Mouse (Mus musculus) urinary bladder, adult 2 months (tissue): ENCODE data around the gene Polm. TPM values are rescaled to one million over a fixed set of nuclear protein-coding genes. Genes with fewer than 3 reads are reported as not detected.
"Not testable (repeated sequence)": the region's sequence is repeated elsewhere in the genome, so short reads cannot be mapped to it uniquely, and the experiment has no call there.

Source experiments
- DNase-seq: peaks from one replicate; pipeline ENCODE4 v3.0.0; 2022; ENCODE audit warnings: low spot score
- polyA plus RNA-seq: library from polyadenylated mRNA; depleted of rRNA; stranded (reverse); fragments of >200 nt; gene quantifications from 2 replicates; pipeline ENCODE4 v1.2.3, GENCODE M21; 2012

Gene Polm
- polyA plus RNA-seq, 1 experiment, result 30.4 TPM

DNA sequence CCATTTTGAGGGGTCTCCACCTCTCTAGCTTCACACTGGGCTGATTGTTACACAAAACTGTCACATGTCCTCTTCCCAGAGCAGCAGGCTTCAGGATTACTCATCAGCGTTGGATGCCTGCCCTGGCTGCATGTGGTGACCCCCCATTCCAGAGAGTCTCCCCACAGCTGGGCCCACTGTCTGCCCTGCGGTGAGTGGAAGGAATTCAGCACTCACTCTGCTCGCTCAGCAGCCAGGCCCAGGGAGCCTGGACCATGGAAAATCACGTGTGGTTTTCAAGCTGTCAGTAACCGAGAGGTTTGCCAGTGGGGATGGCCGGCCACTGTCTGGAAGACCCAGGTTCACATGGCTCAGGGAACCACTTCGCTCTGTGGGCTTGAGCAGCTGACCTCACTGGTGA lies 18.1 kb upstream of the Polm start:
- no peak for DNase-seq

DNA sequence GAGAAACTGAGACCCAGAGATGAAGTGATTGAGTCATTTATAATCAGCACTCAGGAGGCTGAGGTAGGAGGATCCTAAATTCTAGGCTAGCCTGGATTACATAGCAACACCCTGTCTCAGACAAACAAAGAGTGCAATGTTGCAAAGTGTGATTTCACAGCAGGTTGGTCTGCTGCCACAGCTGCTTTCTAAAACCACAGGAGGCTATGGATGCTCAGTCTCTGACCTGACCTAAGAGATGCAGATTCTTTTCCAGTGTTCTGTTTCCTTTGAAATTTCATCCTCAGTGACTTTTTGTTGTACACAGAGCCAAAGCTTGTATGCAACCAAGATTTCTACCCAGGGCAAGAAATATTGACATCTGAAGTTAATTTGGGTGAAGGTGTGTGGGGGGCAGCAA lies 17.7 kb upstream of the Polm start:
- no peak for DNase-seq

DNA sequence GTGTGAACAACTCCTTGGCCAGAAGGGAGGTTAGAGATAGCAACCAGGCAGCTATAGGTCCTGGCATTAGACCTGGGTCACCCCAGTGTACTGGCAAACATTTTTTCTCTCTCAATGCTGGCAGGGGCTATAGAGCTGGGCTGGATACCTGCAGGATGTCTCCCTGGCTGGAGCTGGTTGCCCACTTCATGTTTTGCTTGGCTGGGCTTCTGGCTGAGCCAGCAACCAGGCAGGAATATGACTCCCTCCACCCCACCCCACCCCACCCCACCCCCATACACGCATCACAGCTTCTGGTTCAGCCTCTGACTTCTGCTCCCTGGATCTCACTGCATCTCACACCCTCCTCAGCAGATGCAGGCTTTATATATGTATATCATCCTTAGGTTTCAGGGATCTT lies 14.5 kb upstream of the Polm start:
- DNase-seq, result no peak

DNA sequence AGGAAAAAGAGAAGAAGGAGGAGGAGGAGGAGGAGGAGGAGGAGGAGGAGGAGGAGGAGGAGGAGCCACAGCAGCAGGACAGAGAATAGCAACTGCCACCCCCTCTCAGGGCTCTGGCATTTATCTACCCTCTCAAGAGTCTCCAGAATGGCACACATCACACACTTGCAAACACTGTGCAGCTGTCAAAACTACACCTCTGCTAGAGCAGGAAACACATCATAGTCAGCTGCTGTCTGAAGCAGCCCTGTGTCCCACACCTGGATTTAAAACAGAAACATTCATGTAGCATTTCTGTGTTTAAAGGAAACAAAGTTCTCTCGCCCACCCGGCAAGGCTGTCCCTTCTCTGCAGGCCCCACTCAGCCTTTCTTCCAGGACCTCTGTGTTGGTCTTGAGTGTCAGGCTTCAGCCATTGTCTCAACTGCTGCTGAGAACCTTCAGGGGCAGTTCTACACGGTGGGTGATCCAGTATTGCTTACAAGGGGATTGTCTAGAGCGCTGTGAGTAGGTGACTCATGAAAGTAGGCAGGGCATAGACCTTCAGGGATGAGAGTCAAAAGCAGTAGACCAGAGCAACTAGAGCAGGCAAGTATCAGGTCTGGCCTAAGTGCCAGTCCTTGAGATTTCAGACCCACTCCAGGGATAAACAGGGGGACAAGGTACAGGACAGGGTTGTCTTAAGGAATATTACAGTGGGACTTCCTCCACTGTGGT lies 13.4 kb upstream of the Polm start:
- no peak for DNase-seq

DNA sequence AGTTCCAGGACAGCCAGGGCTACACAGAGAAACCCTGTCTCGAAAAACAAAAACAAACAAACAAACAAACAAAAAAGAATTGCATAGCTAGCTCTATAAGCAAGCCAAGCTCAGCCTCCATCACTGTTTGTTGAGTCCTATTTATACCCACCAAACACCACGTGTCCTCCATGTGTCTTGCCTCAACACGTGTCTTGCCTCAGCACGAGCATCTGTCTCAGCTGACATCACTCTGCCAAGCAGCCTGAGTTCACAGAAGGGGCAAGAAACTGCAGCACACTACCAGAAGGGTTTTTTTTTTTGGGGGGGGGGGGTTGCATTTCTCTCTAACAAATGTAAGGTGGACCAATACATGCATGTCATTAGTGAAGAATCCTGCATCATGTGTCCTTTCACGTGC lies 12.6 kb upstream of the Polm start:
- DNase-seq, result no peak

DNA sequence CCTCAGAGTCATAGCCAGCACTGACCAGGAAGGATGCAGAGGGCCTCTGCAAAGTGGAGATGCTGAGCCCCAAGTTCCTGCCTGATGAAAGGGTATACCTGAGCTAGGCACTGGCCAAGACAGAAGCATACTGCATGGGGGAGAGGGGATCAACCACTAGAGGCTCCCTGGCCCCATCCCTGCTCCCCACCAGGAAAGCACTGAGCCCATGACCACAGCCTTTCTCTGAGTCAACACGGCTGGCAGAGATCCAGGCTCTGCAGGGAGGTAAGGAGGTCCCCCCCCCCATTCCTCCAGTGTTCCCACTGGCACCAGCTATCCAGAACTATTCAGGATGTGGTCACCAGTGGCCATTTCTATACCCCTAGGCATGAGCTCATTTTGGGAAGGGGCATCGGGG lies 11.5 kb upstream of the Polm start:
- DNase-seq, result no peak

DNA sequence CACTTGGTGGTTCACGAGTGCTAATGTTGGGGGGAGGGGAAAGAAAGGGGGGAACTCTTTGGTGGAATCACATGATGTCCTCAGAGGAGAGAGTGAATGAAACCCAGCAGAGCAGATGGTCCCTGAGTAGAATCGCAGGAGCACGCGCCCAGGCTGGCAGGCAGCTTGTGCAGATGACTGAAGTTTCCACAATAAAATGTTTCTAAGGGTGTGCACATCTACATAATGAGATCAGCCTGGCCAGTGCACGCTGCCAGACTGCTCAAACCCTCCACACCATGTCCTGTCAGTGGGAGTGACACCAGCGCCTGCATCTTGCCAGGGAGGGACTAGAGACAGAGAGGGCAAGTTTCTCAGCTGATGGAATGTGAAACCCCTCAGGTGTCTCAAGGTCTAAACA lies 10.9 kb upstream of the Polm start:
- no peak for DNase-seq

DNA sequence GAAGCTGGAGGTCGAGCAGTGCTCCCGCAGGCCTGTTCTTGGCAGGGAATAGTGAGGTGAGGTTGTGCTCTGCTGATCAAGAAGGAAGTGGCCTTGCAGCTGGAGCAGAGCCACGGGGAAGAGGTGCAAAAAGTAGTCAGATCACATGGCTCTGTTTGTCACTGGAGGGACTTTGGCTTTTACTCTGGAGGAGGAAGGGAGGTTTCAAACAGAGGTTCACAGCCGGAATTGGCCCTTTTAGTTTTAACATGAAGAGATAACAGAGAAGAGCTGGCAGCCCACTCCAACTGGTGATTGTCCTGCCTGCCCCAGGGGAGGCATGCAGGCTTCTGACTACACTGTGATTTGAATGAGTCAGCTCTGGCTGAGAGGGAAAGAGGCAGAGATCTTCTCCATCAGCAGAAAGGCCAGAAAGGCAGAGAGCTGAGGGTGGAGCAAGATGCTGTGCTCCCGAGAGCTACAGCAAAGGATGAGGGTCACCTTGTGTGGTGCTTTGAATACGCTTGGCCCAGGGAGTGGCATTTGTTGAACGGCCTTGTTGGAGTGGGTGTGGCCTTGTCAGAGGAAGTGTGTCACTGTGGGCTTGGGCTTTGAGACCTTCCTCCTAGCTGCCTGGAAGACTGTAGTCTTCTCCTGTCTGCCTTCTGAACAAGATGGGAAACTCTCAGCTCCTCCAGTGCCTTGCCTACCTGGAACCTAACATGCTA lies 9.0 kb upstream of the Polm start:
- DNase-seq, result no peak

DNA sequence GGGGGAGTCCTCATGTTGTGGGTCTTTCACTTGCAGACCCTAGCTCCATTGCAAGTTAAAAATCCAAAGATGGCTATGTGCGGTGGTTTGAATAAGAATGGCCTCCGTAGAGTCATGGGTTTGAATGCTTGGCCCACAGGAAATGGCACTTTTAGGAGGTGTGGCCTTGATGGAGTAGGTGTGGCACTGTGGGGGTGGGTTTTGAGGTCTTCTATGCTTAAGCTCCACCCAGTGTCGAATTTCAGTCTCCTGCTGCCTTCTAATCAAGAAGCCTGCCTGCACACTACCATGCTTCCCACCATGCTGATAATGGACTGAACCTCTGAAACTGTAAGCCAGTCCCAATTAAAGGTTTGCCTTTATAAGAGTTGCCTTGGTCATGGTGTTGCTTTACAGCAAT lies 5.3 kb upstream of the Polm start:
- DNase-seq, result no peak

DNA sequence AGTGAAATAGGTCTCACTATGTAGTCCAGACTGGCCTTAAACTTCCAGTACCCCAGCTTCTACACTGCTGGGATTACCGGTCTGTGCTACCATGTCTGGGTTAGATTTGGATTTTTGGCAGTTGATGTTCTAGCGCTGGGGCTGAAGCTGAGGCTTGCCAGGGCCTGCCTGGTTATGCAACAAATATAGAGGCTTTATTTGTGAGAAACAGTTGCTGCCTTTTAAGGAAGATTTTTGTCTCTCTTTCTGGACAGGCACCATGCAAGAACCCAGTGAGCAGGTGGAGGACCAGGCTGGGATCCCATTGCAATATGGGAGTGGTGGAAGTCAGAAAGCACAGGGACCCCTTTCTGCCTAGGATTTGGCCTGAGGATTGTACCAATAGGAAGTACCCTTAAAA lies 3.9 kb upstream of the Polm start:
- no peak for DNase-seq

DNA sequence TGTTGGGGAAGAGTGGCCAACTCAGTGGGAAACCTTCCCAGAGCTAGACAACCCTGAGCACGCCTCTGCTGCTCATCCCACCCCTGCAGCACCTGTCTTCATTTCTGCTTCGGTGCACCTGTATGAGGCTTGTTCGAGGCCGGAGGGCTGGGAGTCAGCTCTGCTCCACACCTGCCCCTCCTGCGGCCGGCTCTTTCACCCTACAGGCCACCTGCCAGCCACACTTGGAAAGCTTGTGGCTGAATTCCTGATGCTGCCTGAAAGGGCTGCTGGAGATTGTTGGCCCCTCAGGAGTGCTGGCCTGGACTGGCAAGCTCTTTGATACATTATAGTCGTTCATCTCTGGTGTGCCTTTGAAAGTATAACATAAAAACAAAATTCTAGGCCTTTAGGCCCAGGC lies 2.5 kb upstream of the Polm start:
- DNase-seq, result no peak

DNA sequence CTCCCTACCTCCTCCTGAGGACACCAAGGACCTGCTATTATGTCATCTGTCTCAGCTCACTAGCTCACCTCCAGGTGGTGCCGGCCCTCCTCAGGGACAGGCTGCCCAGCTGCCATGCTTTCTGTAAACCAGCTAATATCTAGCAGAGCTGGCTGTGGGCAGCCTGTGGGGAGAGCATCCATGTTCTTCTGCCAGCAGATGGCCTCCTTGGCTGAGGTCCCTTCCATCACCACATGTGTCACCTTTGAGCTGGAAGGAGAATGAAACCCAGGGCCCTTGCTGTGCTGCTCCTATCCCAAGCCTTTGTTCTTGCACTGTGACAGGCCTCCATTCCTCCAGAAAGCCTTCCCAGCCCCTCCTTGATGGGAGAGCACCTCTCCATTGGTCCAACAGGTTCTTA lies 1.7 kb downstream of the Polm start:
- no peak for DNase-seq

DNA sequence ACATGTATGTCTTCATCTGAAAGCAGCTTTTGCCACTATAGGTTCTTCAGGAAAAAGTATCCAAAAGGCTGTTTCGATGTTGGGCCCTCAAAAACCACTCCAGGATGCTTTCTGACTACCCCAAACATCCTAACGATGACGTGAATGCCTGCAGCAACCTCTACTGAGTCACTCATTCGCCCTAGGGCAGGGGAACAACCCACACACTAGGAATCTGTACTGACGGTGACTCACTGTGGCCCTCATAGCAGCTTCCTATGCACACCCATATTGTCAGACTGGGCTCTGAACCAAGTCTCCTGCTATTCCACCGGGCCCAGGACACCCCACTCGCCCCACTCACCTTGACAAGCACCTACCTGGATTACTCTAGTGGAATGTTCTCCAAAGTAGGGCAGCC lies 2.8 kb downstream of the Polm start:
- no peak for DNase-seq

DNA sequence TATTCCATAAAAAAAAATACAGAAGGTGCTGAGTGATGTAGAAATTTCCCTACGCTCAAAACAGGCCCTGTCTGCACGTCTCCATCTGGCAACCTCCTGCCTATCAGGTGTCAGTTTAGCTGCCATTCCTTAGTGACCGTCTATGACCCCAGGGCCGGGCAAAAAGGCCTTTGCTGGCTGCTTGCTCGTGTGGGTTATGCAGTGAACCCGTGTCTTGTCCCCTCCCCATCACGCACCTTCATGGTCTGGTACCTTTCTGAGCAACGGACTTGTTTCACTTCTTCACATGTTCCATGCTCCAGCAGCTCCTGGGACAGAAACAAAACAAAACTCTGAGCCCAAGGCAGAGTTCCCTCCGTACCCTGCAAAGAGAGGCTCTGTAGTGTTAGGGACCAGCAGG lies 3.3 kb downstream of the Polm start:
- no peak for DNase-seq

DNA sequence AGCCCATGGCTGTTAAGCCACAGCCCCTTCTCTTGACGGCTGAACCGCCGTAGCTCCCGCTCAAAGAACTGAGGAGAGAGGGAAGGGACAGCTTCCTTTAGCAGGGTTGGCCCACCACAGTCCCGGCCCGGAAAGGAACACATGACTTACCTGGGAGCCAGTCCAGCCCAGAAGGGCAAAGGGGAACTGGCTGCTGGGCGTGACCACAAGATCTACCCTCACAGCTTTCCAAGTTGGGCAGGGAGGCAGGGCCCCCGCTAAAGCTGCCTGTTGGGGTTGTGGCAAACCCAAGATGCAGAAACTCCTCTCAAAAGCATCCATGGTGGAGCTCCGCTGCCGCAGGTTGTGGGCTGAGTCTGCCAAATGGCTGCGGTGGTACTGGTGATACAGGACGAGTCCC lies 8.5 kb downstream of the Polm start:
- no peak for DNase-seq

DNA sequence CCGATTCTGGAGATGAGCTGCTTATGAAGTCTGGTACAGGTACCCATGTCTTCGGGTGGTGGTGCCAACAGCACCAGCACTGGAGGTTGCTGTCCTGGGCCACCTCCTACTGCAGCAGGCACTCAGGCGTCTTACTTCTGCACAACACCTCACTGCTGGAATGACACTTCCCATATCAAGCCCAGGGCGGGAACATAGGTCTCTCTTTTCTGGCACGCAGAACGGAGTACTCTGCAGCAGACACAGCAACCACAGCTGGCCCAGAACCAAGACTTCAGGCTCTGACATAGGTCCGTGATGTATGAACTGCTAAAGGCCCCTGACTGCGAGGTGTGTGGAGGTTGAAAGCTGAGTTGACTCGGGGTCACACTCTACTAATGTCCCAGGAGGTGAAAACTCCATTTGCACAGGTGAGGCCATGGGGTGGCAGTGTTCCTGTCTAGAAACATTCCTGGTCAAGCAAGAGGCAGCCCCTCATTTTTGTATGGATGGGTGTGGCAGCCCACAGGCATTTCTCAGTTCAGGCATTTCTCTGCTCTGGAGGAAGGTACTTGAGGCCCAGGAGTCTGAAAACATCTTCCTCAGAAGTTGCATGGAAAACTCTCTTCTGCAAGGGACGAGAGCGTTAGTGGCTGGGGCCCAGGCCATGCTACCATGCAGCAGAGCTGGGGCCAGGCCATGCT lies 9.2 kb downstream of the Polm start:
- DNase-seq, result no peak

DNA sequence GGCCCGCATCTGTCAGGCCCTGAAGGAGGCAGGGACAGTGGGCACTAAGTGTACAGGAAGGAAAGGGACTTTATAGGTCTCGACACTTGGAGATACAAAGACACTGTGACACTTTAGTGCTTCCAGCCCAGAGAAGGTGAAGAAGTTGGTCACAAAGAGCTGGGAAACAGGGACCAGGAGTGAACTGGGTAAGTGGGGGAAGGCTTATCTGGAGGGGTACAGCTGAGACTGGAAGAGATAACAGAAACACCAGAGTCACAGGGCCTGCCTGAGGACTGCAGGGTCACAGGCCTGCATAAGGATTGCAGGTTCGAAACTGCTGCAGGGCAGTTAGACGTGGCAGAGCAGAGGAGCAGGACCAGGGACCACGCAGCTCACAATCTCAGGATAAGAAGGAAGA lies 9.9 kb downstream of the Polm start:
- no peak for DNase-seq

DNA sequence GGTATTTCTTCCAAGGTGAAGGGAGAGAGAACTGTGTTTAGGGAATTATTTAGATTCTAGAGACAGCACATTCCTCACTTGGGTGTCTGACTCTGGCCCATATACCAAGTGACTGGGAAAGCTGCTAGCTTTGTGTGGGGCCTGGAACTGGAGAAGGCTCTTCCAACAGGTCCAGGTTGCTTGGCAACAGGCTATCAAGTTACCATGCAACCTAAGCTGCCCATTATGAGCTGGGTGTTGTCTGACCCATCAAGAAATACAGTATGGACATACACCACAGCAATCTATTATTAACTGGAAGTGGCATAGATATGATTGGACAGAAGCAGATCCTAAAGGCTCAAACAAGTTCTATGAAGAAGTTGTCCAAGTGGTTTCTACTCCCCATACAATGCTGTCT lies 12.4 kb downstream of the Polm start:
- DNase-seq, result no peak

DNA sequence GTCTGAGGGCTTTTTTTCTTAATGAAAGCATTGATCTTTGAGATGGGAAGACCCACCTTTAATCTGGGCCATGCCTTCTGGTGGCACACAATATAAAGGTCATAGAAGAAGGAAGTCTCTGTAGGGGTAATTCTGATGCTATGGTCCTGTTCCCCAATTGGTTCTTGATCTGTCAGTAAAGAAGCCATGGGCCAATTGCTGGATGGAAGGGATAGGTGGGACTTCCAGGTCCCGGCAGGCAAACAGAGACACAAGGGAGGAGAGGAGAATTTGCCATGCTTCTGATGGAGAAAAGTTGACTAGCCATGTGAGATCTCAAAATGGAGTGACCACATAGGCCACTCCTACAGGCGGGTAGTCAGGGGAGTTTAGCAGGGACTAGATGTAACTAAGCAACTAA lies 18.6 kb downstream of the Polm start:
- DNase-seq, result no peak

DNA sequence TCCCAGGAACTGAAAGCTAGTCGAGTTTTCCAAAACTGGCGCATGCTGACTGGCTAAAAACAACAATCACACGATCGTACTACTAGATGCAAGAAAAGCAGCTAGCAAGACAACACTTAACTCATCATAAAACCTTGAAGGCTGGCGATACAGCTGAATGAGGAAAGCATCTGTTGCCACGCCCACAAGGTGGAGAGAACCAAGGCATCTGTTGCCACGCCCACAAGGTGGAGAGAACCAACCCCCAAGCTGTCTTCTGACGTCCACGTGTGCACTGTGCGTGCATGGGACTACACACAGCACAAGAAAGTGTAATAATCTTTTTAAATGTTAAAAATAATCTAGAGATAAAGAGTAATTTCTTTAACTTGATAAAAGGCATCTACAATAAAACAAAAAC lies 24.4 kb downstream of the Polm start:
- DNase-seq, result no peak

DNA sequence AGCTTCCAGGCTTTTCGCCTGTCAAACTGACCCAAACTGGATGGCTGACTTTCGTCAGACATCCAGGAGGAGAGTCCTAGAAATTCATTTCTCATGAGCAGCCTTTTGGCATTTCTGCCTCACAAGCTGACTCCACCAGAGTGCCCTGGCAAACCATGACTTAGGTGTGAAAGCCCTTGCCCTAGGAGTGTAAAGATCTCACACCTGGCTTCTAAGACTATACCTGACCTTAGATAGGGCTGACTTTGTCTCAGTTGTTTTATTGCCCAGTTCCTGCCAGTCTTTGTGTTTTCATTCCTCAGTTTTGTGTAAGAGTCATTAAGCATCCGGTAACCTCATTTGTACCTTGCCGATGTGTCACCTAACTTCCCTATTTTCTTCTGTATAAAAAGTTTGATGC lies 28.3 kb downstream of the Polm start:
- DNase-seq, result not testable (repeated sequence)

DNA sequence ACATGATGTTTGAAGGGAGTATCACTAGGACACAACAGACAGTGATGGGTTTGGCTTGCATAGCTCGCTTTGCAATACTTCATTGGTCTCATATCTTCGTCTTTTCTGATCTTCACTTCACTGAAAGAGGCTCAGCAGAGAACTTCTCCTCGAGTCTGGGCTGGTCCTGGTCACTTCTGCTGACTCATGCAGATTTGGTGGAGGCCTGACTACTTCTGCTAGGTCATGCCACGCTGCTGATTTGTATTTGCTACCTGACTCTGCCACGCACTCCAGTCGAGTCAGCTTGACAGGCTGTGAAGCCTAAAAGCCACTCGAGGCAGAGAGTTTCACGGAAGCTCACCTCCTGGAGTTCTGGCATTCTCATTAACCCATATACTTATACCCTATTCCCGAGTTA lies 29.9 kb downstream of the Polm start:
- no peak for DNase-seq

DNA sequence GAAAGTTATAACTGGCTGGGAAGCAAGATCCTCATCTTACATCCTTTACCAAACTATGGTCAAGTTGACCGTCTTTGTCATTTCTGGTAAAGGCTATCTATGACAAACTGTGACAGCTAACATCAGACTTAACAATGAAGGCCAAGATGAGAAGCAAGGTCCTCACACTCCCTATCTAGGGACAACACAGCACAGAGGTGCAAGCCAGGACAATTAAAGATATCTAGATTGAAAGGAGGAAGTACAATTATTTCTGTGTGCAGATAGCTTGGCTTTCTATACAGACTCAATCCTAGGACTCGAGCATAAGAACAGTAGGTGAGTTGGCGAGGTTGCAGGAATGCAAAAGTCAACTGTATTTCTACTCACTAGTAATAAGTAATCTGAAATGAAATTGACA lies 32.1 kb downstream of the Polm start:
- DNase-seq, result no peak
